Mouse (Mus musculus) small intestine, adult 2 months (tissue): ENCODE measurements around the gene 6030408B16Rik. TPM values are rescaled to one million over a fixed set of nuclear protein-coding genes. Genes with fewer than 3 reads are reported as not detected.

Experiments
- H3K27ac ChIP-seq: fragments of 200-500 bp; 2 replicates; pipeline ENCODE4 v1.5.1; 2012; ENCODE audit warnings: low read depth, low read length, control low read depth, inconsistent platforms; ENCODE audit not compliant: insufficient read depth
- H3K27me3 ChIP-seq: fragments of 200-500 bp; 2 replicates; pipeline ENCODE4 v1.6.1; 2012; ENCODE audit warnings: mild to moderate bottlenecking, moderate library complexity, low read length, inconsistent platforms; ENCODE audit not compliant: control insufficient read depth, insufficient read depth
- H3K36me3 ChIP-seq: fragments of 200-500 bp; 2 replicates; pipeline ENCODE4 v1.6.1; 2012; ENCODE audit warnings: mild to moderate bottlenecking, low read length, control low read depth, inconsistent platforms; ENCODE audit not compliant: control insufficient read depth, insufficient read depth
- H3K4me1 ChIP-seq: fragments of 200-500 bp; 2 replicates; pipeline ENCODE4 v1.6.1; 2012; ENCODE audit warnings: low read length, inconsistent platforms, mixed read lengths; ENCODE audit not compliant: control insufficient read depth, insufficient read depth, insufficient read length
- H3K4me3 ChIP-seq: fragments of 200-500 bp; 2 replicates; pipeline ENCODE4 v1.5.1; 2012; ENCODE audit warnings: low read depth, mild to moderate bottlenecking, control low read depth, inconsistent platforms, low read length, moderate library complexity
- CTCF ChIP-seq: fragments of 200-500 bp; IDR thresholded peaks from 2 replicates; pipeline ENCODE4 v1.5.1; 2012; ENCODE audit warnings: low read depth, mild to moderate bottlenecking, control low read depth, inconsistent platforms, low read length, moderate library complexity, mixed read lengths; ENCODE audit not compliant: insufficient replicate concordance, insufficient read length; ENCODE audit errors: extremely low read depth
- POLR2A ChIP-seq: fragments of 200-500 bp; IDR thresholded peaks from 2 replicates; pipeline ENCODE4 v1.6.1; 2012; ENCODE audit warnings: low read depth, mild to moderate bottlenecking, control low read depth, inconsistent platforms, low read length, moderate library complexity
- WGBS: fragments of 180-500 bp; shearing (Covaris S2); methylation state at CpG from one replicate; pipeline ENCODE4 v1.1.7; 2018; 5-methylcytosine and 5-hydroxymethylcytosine counted together
- polyA plus RNA-seq: library from polyadenylated mRNA; depleted of rRNA; stranded (reverse); fragments of >200 nt; gene quantifications from 2 replicates; pipeline ENCODE4 v1.2.3, GENCODE M21; 2012

6030408B16Rik gene
- polyA plus RNA-seq, 1 experiment: 0.14 TPM

GRCm38 (mm10) chr15:101316279-101316912 is 23.4 kb downstream of the 6030408B16Rik start:
- Histone ChIP-seq H3K27ac (no peak overlapping the region), H3K27me3 (no peaks in the 10 kb centered on the region), H3K4me3 (no peak overlapping the region), H3K4me1 (peaks cover 8% of the 10 kb centered on the region; the same call in 1 of the 2 replicates), H3K36me3 (no peaks in the 10 kb centered on the region)
- WGBS: 61% methylated on average over 13 of the region's 13 CpGs
- TF ChIP-seq CTCF: no peak

- H3K27ac ChIP-seq: no peak overlapping the region
- WGBS: 80% methylated on average over 18 of the region's 18 CpGs
- TF ChIP-seq POLR2A (no peak), CTCF (no peak)
Observed at GRCm38 (mm10) chr15:101316913-101317813, 24.2 kb downstream of the 6030408B16Rik start.

GRCm38 (mm10) chr15:101317814-101318500 is 24.9 kb downstream of the 6030408B16Rik start:
- 77% methylated on average over 2 of the region's 2 CpGs for WGBS
- H3K4me3 ChIP-seq: no peak overlapping the region
- no peak overlapping the region for H3K27ac ChIP-seq
- TF ChIP-seq POLR2A (no peak), CTCF (no peak)
- no peaks in the 10 kb centered on the region for H3K27me3 ChIP-seq
- no peaks in the 10 kb centered on the region for H3K36me3 ChIP-seq
- peaks cover 8% of the 10 kb centered on the region; the same call in 1 of the 2 replicates for H3K4me1 ChIP-seq

More at GRCm38 (mm10) chr15:101316913-101317813, 24.2 kb downstream of the 6030408B16Rik start:
- Histone ChIP-seq H3K27me3 (no peaks in the 10 kb centered on the region), H3K36me3 (no peaks in the 10 kb centered on the region), H3K4me1 (peaks cover 8% of the 10 kb centered on the region; the same call in 1 of the 2 replicates), H3K4me3 (no peak overlapping the region)

GRCm38 (mm10) chr15:101318889-101319765 is 26.1 kb downstream of the 6030408B16Rik start:
- Histone ChIP-seq H3K36me3 (no peaks in the 10 kb centered on the region), H3K4me3 (no peak overlapping the region), H3K4me1 (peaks cover 8% of the 10 kb centered on the region; the same call in 1 of the 2 replicates), H3K27ac (no peak overlapping the region), H3K27me3 (no peaks in the 10 kb centered on the region)
- TF ChIP-seq CTCF (no peak), POLR2A (no peak)
- 67% methylated on average over 14 of the region's 14 CpGs for WGBS

GRCm38 (mm10) chr15:101320010-101320617 is 27.1 kb downstream of the 6030408B16Rik start:
- no peaks in the 10 kb centered on the region for H3K36me3 ChIP-seq
- H3K27ac ChIP-seq: no peak overlapping the region
- H3K4me3 ChIP-seq: no peak overlapping the region
- H3K27me3 ChIP-seq: no peaks in the 10 kb centered on the region
- 75% methylated on average over 6 of the region's 6 CpGs for WGBS
- H3K4me1 ChIP-seq: peaks cover 8% of the 10 kb centered on the region; the same call in 1 of the 2 replicates
- no peak for TF ChIP-seq CTCF
- no peak for TF ChIP-seq POLR2A

GRCm38 (mm10) chr15:101320618-101321041 is 27.6 kb downstream of the 6030408B16Rik start:
- H3K27ac ChIP-seq: no peak overlapping the region
- no peaks in the 10 kb centered on the region for H3K27me3 ChIP-seq
- WGBS: 15% methylated on average over 6 of the region's 6 CpGs
- H3K4me1 ChIP-seq: peaks cover 8% of the 10 kb centered on the region; the same call in 1 of the 2 replicates
- TF ChIP-seq CTCF (no peak), POLR2A (no peak)
- no peak overlapping the region for H3K4me3 ChIP-seq
- no peaks in the 10 kb centered on the region for H3K36me3 ChIP-seq
